Mouse (Mus musculus) liver, adult 2 months (tissue): ENCODE measurements around the gene Vmn1r78. TPM values are rescaled to one million over a fixed set of nuclear protein-coding genes. Genes with fewer than 3 reads are reported as not detected.
"Not testable (repeated sequence)": the region's sequence is repeated elsewhere in the genome, so short reads cannot be mapped to it uniquely, and the experiment has no call there.

Experiments
- DNase-seq: peaks from one replicate; pipeline ENCODE4 v3.0.0-alpha.2; 2011; ENCODE audit warnings: low read depth, low spot score; ENCODE audit errors: extremely low read depth
- H3K27ac ChIP-seq: fragments of 200-500 bp; replicated peaks from 2 replicates; pipeline ENCODE4 v1.5.1; 2012; ENCODE audit warnings: low read depth, mild to moderate bottlenecking, control low read depth, inconsistent platforms, low read length; ENCODE audit not compliant: insufficient read depth
- H3K27me3 ChIP-seq: fragments of 200-500 bp; 2 replicates; pipeline ENCODE4 v1.6.1; 2012; ENCODE audit warnings: mild to moderate bottlenecking, moderate library complexity, low read length, inconsistent platforms; ENCODE audit not compliant: control insufficient read depth, insufficient read depth
- H3K36me3 ChIP-seq: fragments of 200-500 bp; 2 replicates; pipeline ENCODE4 v1.6.1; 2012; ENCODE audit warnings: low read length, inconsistent platforms; ENCODE audit not compliant: control insufficient read depth, insufficient read depth
- H3K4me1 ChIP-seq: fragments of 200-500 bp; 2 replicates; pipeline ENCODE4 v1.6.1; 2011; ENCODE audit warnings: low read length; ENCODE audit not compliant: control insufficient read depth, insufficient read depth
- H3K4me3 ChIP-seq: fragments of 200-500 bp; 2 replicates; pipeline ENCODE4 v1.5.1; 2011; ENCODE audit warnings: low read depth, mild to moderate bottlenecking, control low read depth, low read length, moderate library complexity; ENCODE audit not compliant: insufficient read depth
- H3K79me2 ChIP-seq: fragments of 200-500 bp; 2 replicates; pipeline ENCODE4 v1.6.1; 2012; ENCODE audit warnings: inconsistent platforms, mild to moderate bottlenecking, low read length, moderate library complexity; ENCODE audit not compliant: control insufficient read depth, insufficient read depth
- H3K9ac ChIP-seq: fragments of 200-500 bp; 2 replicates; pipeline ENCODE4 v1.6.1; 2012; ENCODE audit warnings: low read depth, mild to moderate bottlenecking, control low read depth, inconsistent platforms, low read length
- CTCF ChIP-seq: fragments of 200-500 bp; IDR thresholded peaks from 2 replicates; pipeline ENCODE4 v1.5.1; 2011; ENCODE audit warnings: low read depth, low read length, control low read depth
- POLR2A ChIP-seq: fragments of 200-500 bp; IDR thresholded peaks from 2 replicates; pipeline ENCODE4 v1.6.1; 2011; ENCODE audit warnings: low read length, control low read depth; ENCODE audit not compliant: insufficient read depth; ENCODE audit errors: extremely low read depth
- WGBS: fragments of 180-500 bp; shearing (Covaris S2); methylation state at CpG from one replicate; pipeline ENCODE4 v1.1.7; 2018; 5-methylcytosine and 5-hydroxymethylcytosine counted together
- polyA plus RNA-seq: library from polyadenylated mRNA; depleted of rRNA; stranded (reverse); fragments of >200 nt; gene quantifications from 2 replicates; pipeline ENCODE4 v1.2.3, GENCODE M21; 2012; rRNA removed
- total RNA-seq: library from RNA; depleted of rRNA; stranded (reverse); fragments of >200 nt; gene quantifications from 2 replicates; pipeline ENCODE4 v1.2.3, GENCODE M21; 2014; rRNA removed

Gene Vmn1r78
- total RNA-seq (not detected in 2 replicates), polyA plus RNA-seq (not detected in 2 replicates)

DNA sequence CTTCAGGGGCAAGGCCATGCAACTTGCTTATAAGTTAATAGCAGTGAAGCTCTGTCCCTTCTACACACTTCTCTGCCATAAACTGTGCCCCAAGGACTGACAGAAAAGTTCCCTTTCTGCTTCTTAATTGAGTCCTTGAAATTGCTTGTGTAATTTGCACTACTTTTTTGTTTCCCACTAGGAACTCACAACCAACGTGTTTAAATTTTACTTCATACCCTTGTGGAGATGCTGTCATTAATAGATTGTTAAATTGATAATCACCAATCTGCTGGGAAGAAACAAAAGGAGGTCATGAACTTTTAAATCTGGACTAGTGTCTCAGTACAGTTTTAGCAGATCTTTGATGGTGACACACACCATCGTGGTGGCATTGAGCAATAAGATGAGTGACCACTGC is at the start of gene Vmn1r78:
Vmn1r78 (plus strand) TSS at position 301 of the 400 bp plus-strand sequence.
- Histone ChIP-seq H3K27ac (no peak within 1 kb of the TSS), H3K79me2 (no peaks in the 10 kb centered on the region), H3K4me3 (no peak within 1 kb of the TSS), H3K36me3 (no peaks in the 10 kb centered on the region), H3K27me3 (no peaks in the 10 kb centered on the region), H3K9ac (no peak within 1 kb of the TSS), H3K4me1 (no peaks in the 10 kb centered on the region)
- TF ChIP-seq CTCF: no peak
- no peak for TF ChIP-seq POLR2A
- WGBS: 45% methylated on average over 2 of the region's 2 CpGs
- DNase-seq: no peak

DNA sequence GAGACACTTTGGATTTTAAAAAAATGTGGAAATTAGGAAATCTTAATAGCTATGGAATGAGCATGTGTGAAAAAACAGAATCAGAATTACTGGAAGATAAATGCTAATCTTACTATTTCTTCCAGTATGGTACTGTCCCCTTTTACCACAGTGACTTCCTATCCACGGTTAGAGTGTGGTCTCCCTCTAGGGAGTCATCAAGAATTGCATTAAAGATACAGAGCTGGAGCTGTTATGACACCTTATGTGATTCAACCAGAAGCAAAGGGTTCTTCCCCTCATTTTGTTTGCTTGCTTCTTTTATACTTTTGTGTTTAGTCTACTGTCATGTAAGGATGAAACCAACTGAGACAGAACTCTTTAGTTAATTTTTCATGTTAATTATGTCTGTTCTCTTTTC is 6.4 kb downstream of the Vmn1r78 start:
- H3K36me3 ChIP-seq, H3K4me3 ChIP-seq, H3K4me1 ChIP-seq, DNase-seq, H3K27ac ChIP-seq, H3K27me3 ChIP-seq, H3K9ac ChIP-seq, H3K79me2 ChIP-seq: not testable (repeated sequence)
- 28% methylated on average over 1 of the region's 1 CpGs for WGBS

GRCm38 (mm10) chr7:12170979-12171378 is 20.9 kb downstream of the Vmn1r78 start, which contains the start of gene Vmn1r79:
Gene Vmn1r79, plus strand, starts transcription at chr7:12171279.
- H3K4me3 ChIP-seq: not testable (repeated sequence)

DNA sequence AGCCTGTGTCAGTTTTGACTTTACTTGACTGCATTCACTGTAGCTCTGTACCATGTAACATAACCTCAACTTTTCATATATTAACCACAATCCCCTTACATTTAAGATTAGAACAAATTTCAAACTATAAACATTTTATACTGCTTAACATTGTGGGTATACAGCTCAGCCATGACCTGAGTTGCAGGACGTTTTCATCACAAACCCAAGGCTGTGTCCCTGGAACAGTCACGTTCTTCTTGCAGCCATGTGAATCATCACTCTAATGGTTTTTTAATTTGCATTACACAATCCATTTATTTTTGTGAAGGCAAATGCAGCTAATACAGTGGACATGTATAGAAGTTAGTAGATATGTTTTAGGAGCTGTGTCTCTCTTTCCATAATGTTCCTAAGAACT is 22.9 kb downstream of the Vmn1r78 start:
- not testable (repeated sequence) for H3K9ac ChIP-seq, H3K27ac ChIP-seq, H3K27me3 ChIP-seq, H3K4me1 ChIP-seq, H3K36me3 ChIP-seq, DNase-seq, H3K4me3 ChIP-seq, H3K79me2 ChIP-seq
- WGBS: 56% methylated on average over 2 of the region's 2 CpGs

More at GRCm38 (mm10) chr7:12170979-12171378, 20.9 kb downstream of the Vmn1r78 start, which contains the start of gene Vmn1r79:
- not testable (repeated sequence) for H3K4me1 ChIP-seq, H3K27me3 ChIP-seq, H3K36me3 ChIP-seq, H3K9ac ChIP-seq, H3K79me2 ChIP-seq, DNase-seq, H3K27ac ChIP-seq

DNA sequence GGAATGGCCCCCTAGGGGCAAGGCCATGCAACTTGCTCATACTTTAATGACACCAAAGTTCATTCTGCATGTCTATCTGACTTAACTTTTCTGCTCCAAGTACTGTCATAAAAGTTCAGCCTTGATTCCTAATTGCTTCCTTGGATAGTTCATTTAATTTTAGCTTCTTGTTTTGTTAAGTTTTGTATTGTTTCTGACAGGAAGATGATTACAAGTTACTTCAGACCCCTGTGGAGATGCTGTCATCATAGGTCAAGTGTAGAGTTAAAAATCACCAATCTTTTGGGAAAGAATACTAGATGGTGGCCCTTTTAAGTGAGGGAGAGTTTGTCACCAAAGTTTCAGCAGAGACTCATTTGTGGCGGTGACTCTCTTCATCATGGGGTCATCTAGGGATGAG is 38.9 kb downstream of the Vmn1r78 start, which contains the start of gene Vmn1r80:
Vmn1r80 (plus strand) TSS at position 301 of the 400 bp plus-strand sequence.
- H3K27ac ChIP-seq: no peak within 1 kb of the TSS
- H3K27me3 ChIP-seq: no peaks in the 10 kb centered on the region
- no peak within 1 kb of the TSS for H3K9ac ChIP-seq
- no peak for TF ChIP-seq CTCF
- TF ChIP-seq POLR2A: no peak
- no peaks in the 10 kb centered on the region for H3K4me1 ChIP-seq
- DNase-seq: no peak
- 74% methylated on average over 1 of the region's 1 CpGs for WGBS
- no peak within 1 kb of the TSS for H3K4me3 ChIP-seq
- H3K79me2 ChIP-seq: no peaks in the 10 kb centered on the region
- no peaks in the 10 kb centered on the region for H3K36me3 ChIP-seq

GRCm38 (mm10) chr7:12204141-12204540 is 54.1 kb downstream of the Vmn1r78 start:
- no peak overlapping the region for H3K4me3 ChIP-seq
- DNase-seq: no peak
- TF ChIP-seq POLR2A (no peak), CTCF (no peak)
- H3K27me3 ChIP-seq: no peaks in the 10 kb centered on the region
- H3K36me3 ChIP-seq: no peaks in the 10 kb centered on the region
- no peaks in the 10 kb centered on the region for H3K4me1 ChIP-seq
- no peak overlapping the region for H3K9ac ChIP-seq
- no peaks in the 10 kb centered on the region for H3K79me2 ChIP-seq
- H3K27ac ChIP-seq: no peak overlapping the region
- WGBS: 62% methylated on average over 2 of the region's 2 CpGs

Other genes with a start within 250 kb of the Vmn1r78 start
- not detected in 2 replicates for gene Vmn1r76, start 212.0 kb upstream of the Vmn1r78 start, total RNA-seq
- gene Vmn1r76, start 212.0 kb upstream of the Vmn1r78 start, polyA plus RNA-seq: not detected in 2 replicates
- not detected in 2 replicates for gene Vmn1r77, start 113.5 kb upstream of the Vmn1r78 start, total RNA-seq
- not detected in 2 replicates for gene Vmn1r77, start 113.5 kb upstream of the Vmn1r78 start, polyA plus RNA-seq
- gene Vmn1r79, start 21.0 kb downstream of the Vmn1r78 start, total RNA-seq: not detected in 2 replicates
- not detected in 2 replicates for gene Vmn1r79, start 21.0 kb downstream of the Vmn1r78 start, polyA plus RNA-seq
- not detected in 2 replicates for gene Vmn1r80, start 39.0 kb downstream of the Vmn1r78 start, total RNA-seq
- not detected in 2 replicates for gene Vmn1r80, start 39.0 kb downstream of the Vmn1r78 start, polyA plus RNA-seq
- gene Vmn1r81, start 118.0 kb downstream of the Vmn1r78 start, total RNA-seq: not detected in 2 replicates
- gene Vmn1r81, start 118.0 kb downstream of the Vmn1r78 start, polyA plus RNA-seq: not detected in 2 replicates
- gene Vmn1r82, start 150.2 kb downstream of the Vmn1r78 start, total RNA-seq: not detected in 2 replicates
- gene Vmn1r82, start 150.2 kb downstream of the Vmn1r78 start, polyA plus RNA-seq: not detected in 2 replicates
- not detected in 2 replicates for gene Vmn1r83, start 179.2 kb downstream of the Vmn1r78 start, total RNA-seq
- gene Vmn1r83, start 179.2 kb downstream of the Vmn1r78 start, polyA plus RNA-seq: not detected in 2 replicates
- gene Vmn1r84, start 219.0 kb downstream of the Vmn1r78 start, total RNA-seq: not detected in 2 replicates
- gene Vmn1r84, start 219.0 kb downstream of the Vmn1r78 start, polyA plus RNA-seq: not detected in 2 replicates